ENCODE assay signal across 16 mouse cellular contexts in the genomic region with DNA sequence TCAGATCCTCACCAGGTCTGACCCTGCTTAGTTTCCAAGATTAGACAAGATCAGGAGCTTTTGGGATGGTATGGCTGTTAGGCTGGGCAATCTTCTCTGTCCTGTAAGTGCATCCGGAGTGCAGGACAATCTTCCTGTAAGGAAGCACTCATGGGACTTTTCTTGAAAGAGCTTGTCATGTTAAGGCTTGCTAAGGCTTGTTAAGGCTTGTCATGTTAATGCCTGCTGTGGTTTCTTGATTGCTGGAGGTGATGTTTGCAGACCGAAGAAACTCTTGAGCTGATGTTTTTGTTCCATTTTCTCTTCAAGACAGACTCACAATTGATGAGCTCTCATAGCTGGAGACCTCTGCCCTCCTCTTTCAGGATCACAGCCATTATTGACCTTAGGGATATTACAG. TPM values are rescaled to one million over a fixed set of nuclear protein-coding genes. Genes with fewer than 3 reads are reported as not detected.
DNase-seq lines count a peak whose midpoint lies in the region; TF ChIP-seq lines count a peak whose summit lies in the region.
"Had no signal": no experiment of that assay in that cellular context is flagged by ENCODE, and none has a peak within 500 bp of the region (broad histone marks: within the 10 kb centered on the region; RNA-seq: fewer than 3 reads in every experiment).

No protein-coding gene starts in this region.

- no peak for TF ChIP-seq POLR2A in CH12.LX (IDR thresholded peaks at IDR 0.05; ENCODE audit: low read depth, low read length)

- no peak for TF ChIP-seq EP300 in CH12.LX (IDR thresholded peaks at IDR 0.05; ENCODE audit: low read length)

- no peak overlapping the region for H3K27ac ChIP-seq in CH12.LX (ENCODE audit: insufficient read depth, low read depth)

- no peaks in the 10 kb centered on the region for H3K36me3 ChIP-seq in CH12.LX (replicated peaks in 1 of 2; ENCODE audit: control insufficient read depth in 1 of 2, insufficient read depth in 1 of 2, low read length in 1 of 2)
- H3K36me3 ChIP-seq: G1E had no signal

- no peaks in the 10 kb centered on the region for H3K4me1 ChIP-seq in CH12.LX (ENCODE audit: control insufficient read depth in 1 of 2, insufficient read depth in 2 of 2)

- TF ChIP-seq RAD21 in CH12.LX (IDR thresholded peaks at IDR 0.05; ENCODE audit: low read depth, low read length), result no peak

- dilution Hi-C loops in CH12.LX (cut with MboI; ENCODE audit: extremely low pct_ligation_motif_present, extremely low pct_unique_long_range_greater_than_20kb, low sequenced_read_pairs), result no loop called here

- TF ChIP-seq CTCF in CH12.LX (conservative IDR thresholded peaks at IDR 0.05 in 1 of 2, IDR thresholded peaks at IDR 0.05 in 1 of 2; ENCODE audit: low read depth in 2 of 2, low read length in 2 of 2), result no peak

- H3K4me2 ChIP-seq in CH12.LX (ENCODE audit: insufficient read depth, low read depth, poor library complexity, severe bottlenecking), result peak overlapping the region; percentile 29; the same call in 1 of the 2 replicates

- H3K9ac ChIP-seq in CH12.LX (ENCODE audit: insufficient read depth, low read depth), result no peak overlapping the region

- in situ Hi-C loops in CH12.LX (cut with MboI; ENCODE audit: low pct_ligation_motif_present, low pct_unique_long_range_greater_than_20kb, low sequenced_read_pairs), result no loop called here

- H3K27me3 ChIP-seq in CH12.LX (replicated peaks), result peaks cover 12% of the 10 kb centered on the region
- H3K27me3 ChIP-seq: Patski had no signal

- no peak for DNase-seq in CH12.LX (ENCODE audit: extremely low read depth)
- no peak for DNase-seq in cerebellum, postnatal 10 days
- DNase-seq: adrenal gland, adult 2 months; adrenal gland, adult 8-10 months; adrenal gland, postnatal 10 days; adrenal gland, postnatal 14 days; adrenal gland, postnatal 25 days; adrenal gland, postnatal 36 days; B cell, adult 2 months; cerebellum, adult 11 months; cerebellum, adult 11-12 months; cerebellum, adult 18-20 months; cerebellum, adult 2 months; cerebellum, adult 8-10 months had no signal

- no peaks in the 10 kb centered on the region for H3K79me2 ChIP-seq in CH12.LX (replicated peaks; ENCODE audit: control insufficient read depth, extremely low read depth, insufficient read depth, poor library complexity, severe bottlenecking)

- no peaks in the 10 kb centered on the region for H3K9me3 ChIP-seq in CH12.LX (replicated peaks; ENCODE audit: low read length)
- H3K9me3 ChIP-seq: G1E had no signal

- no peak overlapping the region for H3K4me3 ChIP-seq in CH12.LX (replicated peaks in 1 of 3; ENCODE audit: low read depth in 2 of 3, low read length in 2 of 3, poor library complexity in 1 of 3)

TF ChIP-seq in CH12.LX, 34 proteins besides CTCF, POLR2A, EP300 and RAD21:
- TF ChIP-seq BHLHE40 (IDR thresholded peaks at IDR 0.05; ENCODE audit: low read depth, low read length) (no peak), POLR2AphosphoS2 (IDR thresholded peaks at IDR 0.05; ENCODE audit: low read depth, low read length) (no peak), KAT2A (IDR thresholded peaks at IDR 0.05; ENCODE audit: insufficient replicate concordance, low read length) (no peak), MAFK (IDR thresholded peaks at IDR 0.05; ENCODE audit: insufficient replicate concordance, low read length) (no peak), ZMIZ1 (IDR thresholded peaks at IDR 0.05; ENCODE audit: low read depth, low read length) (no peak), CHD1 (IDR thresholded peaks at IDR 0.05; ENCODE audit: low read depth, low read length) (peak; percentile 94; the same call in 1 of the 2 replicates), PAX5 (IDR thresholded peaks at IDR 0.05; ENCODE audit: low read length) (no peak), ELF1 (IDR thresholded peaks at IDR 0.05; ENCODE audit: low read depth, low read length) (no peak), MAZ (IDR thresholded peaks at IDR 0.05; ENCODE audit: low read depth, low read length) (no peak)

RNA-seq across cellular contexts. Expression of gene Sqor, which starts 21.1 kb away (rescaled TPM):
- total RNA-seq in CH12.LX (2012; rRNA removed), result 0.50 and 0.85 TPM in 2 replicates
- total RNA-seq in CH12.LX (2014; rRNA removed), result not detected in 2 replicates
- not detected in 2 replicates for polyA plus RNA-seq in CH12.LX (2012; ENCODE audit: insufficient read length, low read depth)

RNA-seq across cellular contexts. Expression of gene Bloc1s6, which starts 47.9 kb away (rescaled TPM):
- total RNA-seq in CH12.LX (2012; rRNA removed) (23.4 and 25.5 TPM in 2 replicates), CH12.LX (2014; rRNA removed) (53.4 and 60.3 TPM in 2 replicates)
- polyA plus RNA-seq in CH12.LX (2012; ENCODE audit: insufficient read length, low read depth), result 42.0 and 42.3 TPM in 2 replicates
